Mouse (Mus musculus) c-Kit-positive CD71-negative TER-119-negative erythroid progenitor cells, embryonic 14.5 days (primary cell): Measurements from ENCODE around the gene Xiap.

Experiments used
- DNase-seq: peaks from one replicate; pipeline ENCODE4 v3.0.0-alpha.2; 2013; ENCODE audit warnings: low read depth

Gene Xiap

DNA sequence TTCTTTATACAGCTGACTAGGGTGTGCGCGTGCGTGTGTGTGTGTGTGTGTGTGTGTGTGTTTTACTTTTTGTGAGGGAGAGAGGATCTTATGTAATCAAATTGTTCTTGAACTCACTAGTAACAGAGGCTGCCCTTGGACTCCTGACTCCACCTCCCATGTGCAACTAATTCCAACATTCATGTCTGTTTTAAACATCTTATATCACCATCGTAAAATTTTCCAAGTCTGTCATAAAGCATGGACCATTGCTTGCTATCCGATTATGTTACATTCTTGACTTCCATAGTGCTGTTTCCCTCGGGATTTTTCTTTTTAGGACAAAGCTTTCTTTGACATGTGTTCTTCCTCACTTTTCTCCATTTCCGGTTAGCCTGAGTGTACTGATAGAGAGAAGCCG, 28.3 kb downstream of the Xiap start:
- no peak for DNase-seq

DNA sequence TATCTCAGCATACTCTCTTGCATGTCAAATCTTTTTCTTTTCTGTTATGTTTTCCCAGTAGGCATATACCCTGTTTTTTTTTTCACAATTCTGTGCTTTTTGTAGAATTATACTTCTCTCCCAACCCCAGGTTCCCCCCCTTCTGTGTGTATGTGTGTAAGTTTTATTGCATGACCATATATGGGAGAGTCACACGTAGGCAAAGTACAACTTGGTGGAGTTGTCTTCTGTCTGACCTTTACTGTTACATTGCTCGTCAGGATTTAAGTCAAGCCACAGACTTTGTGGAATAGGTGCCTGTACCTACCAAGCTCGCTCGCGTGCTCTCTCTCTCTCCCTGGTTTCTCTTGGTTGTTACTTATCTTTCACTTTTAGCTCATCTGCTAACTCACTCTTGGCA, 28.7 kb downstream of the Xiap start:
- DNase-seq, result no peak

DNA sequence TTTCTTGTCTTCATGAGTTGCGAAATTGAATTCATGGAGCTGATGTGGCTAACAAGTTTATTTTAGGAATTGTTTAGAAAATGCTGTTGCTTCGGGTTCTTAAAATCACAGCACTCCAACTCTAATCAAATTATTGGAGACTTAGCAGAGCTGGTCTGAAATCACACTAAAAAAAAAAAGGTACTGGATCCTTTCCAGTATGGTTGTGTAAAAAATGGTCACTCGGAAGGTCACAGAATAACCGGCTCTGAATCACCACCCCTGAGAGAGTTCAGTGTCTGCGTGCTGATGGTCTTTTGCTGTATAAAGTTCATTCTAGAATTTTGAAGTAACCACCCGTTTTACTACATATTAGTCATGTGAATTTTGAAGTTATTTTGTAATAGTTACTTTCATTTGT, 47.7 kb downstream of the Xiap start:
- DNase-seq, result no peak

DNA sequence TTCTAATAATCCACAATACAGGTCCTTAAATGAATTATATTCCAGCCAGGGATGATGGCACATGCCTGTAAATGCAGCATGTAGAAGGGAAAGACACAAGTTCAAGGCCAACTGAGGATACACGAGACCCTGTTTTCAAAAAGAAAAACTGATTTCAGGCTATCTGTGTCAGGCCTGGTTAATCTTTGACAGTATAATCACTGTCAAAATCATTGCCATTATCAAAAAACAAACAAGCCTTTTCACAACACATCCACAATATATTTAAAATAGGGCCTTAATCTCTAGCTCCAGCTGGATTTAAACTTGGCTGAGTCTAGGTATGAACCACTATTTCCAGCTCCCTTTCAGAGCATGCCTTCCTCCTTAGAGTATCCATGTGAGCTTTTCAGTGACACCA, 51.1 kb downstream of the Xiap start:
- no peak for DNase-seq

DNA sequence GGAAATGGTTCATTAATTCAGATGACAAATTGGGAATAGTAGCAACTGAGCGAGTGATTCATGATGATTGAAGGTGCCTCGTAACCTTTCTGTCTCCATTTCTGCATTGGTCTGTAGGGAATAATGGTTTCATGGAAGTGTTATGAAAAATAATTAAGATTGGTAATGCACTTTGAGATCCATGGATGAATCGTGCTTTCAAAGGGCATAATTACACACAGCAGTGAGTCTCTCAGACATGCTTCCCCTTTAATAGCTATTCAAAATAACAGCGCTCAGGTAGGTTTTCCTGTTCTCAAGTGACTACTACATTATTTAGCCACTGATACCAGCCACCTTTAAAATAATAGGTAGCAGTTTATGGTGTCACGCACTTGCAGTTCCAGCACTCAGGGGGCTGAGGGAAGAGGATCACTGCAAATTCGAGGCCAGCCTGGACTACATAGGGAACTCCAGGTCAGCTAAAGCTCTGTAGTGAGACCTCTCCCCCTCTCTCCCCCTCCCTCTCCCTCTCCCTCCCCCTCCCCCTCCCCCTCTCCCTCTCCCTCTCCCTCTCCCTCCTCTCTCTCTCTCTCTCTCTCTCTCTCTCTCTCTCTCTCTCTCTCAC, 60.1 kb downstream of the Xiap start:
- DNase-seq, result no peak

DNA sequence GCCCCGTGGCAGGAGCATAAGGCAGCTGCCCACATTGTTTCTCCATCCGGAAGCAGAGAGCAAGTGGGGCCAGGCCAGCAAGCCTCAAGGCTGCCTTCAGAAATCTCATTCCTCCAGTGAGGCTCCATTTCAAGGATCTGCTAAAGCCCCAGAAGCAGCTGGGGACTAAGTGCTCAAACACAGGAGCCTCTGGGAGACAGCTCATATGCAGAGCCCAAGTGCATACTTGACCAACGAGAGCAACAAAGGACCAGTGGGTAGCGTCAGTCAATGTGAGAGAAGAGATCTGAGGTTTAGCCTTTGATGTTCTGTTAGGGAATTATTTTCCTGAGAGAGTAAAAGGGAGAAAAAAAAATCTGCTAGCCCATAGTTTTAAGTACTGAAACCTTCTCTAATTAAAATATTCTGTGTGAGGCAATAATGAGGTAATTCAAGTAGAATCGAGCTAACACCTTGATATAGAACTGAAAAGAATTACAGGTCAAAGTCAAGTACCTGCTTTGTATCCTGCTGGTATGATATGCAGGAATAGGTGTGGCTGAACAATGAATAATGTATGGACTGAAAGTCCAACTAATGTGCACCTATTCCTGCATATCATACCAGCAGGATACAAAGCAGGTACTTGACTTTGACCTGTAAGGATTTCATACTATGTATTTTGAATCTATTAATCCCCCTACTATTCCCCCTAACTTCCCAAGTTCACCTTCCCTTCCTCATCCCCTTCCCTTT, 65.7 kb downstream of the Xiap start:
- no peak for DNase-seq

- no peak for DNase-seq
Measured at GRCm38 (mm10) chrX:42139882-42140281, 80.4 kb downstream of the Xiap start.

DNA sequence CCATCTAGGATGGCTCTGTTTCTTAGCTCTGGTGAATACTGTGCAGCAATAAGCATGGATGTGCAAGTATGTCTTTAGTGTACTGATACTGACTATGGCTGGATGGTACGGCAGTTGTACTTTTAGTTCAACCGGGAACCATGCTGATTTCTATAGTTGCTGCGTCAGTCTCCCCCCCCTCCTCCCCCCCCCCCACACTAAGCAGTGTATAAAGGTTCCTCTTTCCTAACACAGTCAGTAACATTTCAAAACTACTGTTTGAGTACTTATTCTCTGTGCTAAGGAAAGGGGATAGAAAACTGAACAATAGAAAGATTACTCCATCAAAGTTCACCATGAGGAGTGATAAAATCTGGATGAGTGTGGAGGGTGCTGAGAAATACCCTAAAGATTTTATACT, 83.1 kb downstream of the Xiap start:
- no peak for DNase-seq

- no peak for DNase-seq
Measured at GRCm38 (mm10) chrX:42143991-42144390, 84.5 kb downstream of the Xiap start.

DNA sequence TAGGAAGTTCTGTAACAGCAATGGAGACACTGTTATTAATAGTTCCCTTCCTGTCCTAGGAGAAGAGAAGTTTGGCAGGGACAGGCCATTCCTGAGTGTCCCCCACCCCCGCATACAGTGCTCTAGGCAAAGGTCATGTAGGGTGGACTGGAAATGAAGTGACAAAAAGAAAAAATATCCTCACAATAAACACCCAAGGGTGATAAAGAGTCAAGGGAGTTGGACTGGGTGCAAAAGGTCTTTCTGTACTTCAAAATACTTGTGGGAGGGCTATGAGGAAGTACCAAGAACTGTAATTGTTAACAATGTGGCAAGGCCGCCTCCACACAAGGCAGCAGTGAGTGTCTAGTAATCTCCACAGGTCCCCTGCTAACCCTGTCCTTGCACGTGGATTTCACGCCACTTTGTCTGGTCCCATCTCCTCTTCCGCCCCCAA, 88.6 kb downstream of the Xiap start:
- no peak for DNase-seq

GRCm38 (mm10) chrX:42148788-42149556, 89.5 kb downstream of the Xiap start, which contains the start of gene Stag2:
Stag2 (plus strand) TSS chrX:42149317.
- DNase-seq, result peak; percentile 58

GRCm38 (mm10) chrX:42149557-42150345, 90.3 kb downstream of the Xiap start:
- DNase-seq, result no peak

- peak; percentile 55 for DNase-seq
Measured at GRCm38 (mm10) chrX:42150346-42151023, 91.0 kb downstream of the Xiap start.

DNA sequence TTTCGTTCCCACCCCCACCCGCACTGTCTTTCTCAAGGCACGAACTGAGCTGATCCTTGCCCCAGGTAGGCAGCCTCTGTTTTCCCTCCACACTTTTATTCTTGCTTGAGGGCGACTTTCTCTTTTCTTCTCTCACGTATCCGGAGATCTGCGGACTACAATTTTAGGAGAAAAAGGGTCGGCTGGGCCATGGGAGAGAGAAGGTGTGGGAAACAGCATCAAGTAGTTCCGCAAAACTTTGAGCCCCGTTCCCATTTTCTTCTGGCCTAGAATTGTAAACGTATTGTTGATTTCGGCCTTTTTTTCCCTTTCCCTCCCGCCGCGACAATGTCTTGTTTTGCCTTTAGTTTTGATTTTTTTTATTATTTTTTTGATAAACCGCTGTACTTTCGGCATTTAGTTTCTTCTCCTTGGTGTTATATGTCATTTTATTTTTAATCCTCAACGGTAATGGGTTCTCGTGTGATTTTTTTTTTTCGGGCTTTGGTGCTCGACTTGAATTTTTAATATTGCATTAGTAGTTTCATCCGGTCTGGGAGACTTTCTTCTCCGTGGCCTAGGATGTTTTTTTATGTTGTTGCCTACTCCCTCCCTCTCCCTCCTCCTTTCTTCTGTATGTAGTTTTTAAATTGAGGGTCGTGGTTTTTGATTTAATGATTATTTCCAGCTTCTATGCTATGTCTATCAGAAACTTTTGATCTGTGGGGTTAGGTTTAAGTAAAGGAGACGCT, 91.7 kb downstream of the Xiap start:
- no peak for DNase-seq

- DNase-seq, result no peak
Measured at GRCm38 (mm10) chrX:42151903-42152369, 92.5 kb downstream of the Xiap start.

GRCm38 (mm10) chrX:42153056-42153455, 93.6 kb downstream of the Xiap start:
- no peak for DNase-seq
